ENCODE assay signal across 9 mouse cellular contexts in genomic region chr9:60887389-60887811, GRCm38 (mm10).
DNase-seq lines count a peak whose midpoint lies in the region; ATAC-seq lines count a peak whose summit lies in the region.
"Had no signal": no experiment of that assay in that cellular context is flagged by ENCODE, and none has a peak within 500 bp of the region (broad histone marks: within the 10 kb centered on the region; RNA-seq: fewer than 3 reads in every experiment).

No protein-coding gene starts in this region.

- no peak for ATAC-seq in hindbrain, embryonic 12.5 days (ENCODE audit: low FRiP score)
- ATAC-seq in forebrain, embryonic 13.5 days, result peak; percentile 41
- no peak for ATAC-seq in limb, embryonic 13.5 days (ENCODE audit: low FRiP score, low read depth)
- no peak for ATAC-seq in megakaryocyte-erythroid progenitor cell, adult 5-6 weeks (replicated peaks; ENCODE audit: low FRiP score, low TSS enrichment, poor library complexity, severe bottlenecking)
- ATAC-seq in megakaryocyte, adult 5-6 weeks (ENCODE audit: poor library complexity, severe bottlenecking), result no peak

- 58% methylated on average over 9 of the region's 9 CpGs for WGBS in hindbrain, embryonic 12.5 days
- WGBS in hindbrain, embryonic 10.5 days, result 77% methylated on average over 9 of the region's 9 CpGs
- WGBS in forebrain, embryonic 13.5 days, result 45% methylated on average over 9 of the region's 9 CpGs
- WGBS in limb, embryonic 13.5 days, result 55% methylated on average over 9 of the region's 9 CpGs

- H3K4me1 ChIP-seq in hindbrain, embryonic 12.5 days, result peaks cover 22% of the 10 kb centered on the region
- H3K4me1 ChIP-seq in hindbrain, embryonic 10.5 days (replicated peaks), result peaks cover 26% of the 10 kb centered on the region
- H3K4me1 ChIP-seq in forebrain, embryonic 13.5 days, result peaks cover 31% of the 10 kb centered on the region
- H3K4me1 ChIP-seq in limb, embryonic 13.5 days, result peaks cover 26% of the 10 kb centered on the region

- peaks cover 5% of the 10 kb centered on the region for H3K27me3 ChIP-seq in hindbrain, embryonic 12.5 days
- peaks cover 9% of the 10 kb centered on the region; the same call in 1 of the 2 replicates for H3K27me3 ChIP-seq in hindbrain, embryonic 10.5 days (ENCODE audit: insufficient read depth, poor library complexity, severe bottlenecking)
- peaks cover 25% of the 10 kb centered on the region for H3K27me3 ChIP-seq in forebrain, embryonic 13.5 days
- 0 out of 2 replicates have a peak, but pooled peaks cover 3% of the 10 kb centered on the region for H3K27me3 ChIP-seq in limb, embryonic 13.5 days
- H3K27me3 ChIP-seq: neural tube, embryonic 12.5 days had no signal

- H3K9ac ChIP-seq in hindbrain, embryonic 12.5 days, result no peak overlapping the region
- H3K9ac ChIP-seq in forebrain, embryonic 13.5 days, result no peak overlapping the region
- H3K9ac ChIP-seq in limb, embryonic 13.5 days, result no peak overlapping the region
- H3K9ac ChIP-seq: neural tube, embryonic 12.5 days had no signal

- H3K27ac ChIP-seq in hindbrain, embryonic 12.5 days, result peak overlapping the region; percentile 40; the same call in 1 of the 2 replicates
- no peak overlapping the region for H3K27ac ChIP-seq in hindbrain, embryonic 10.5 days
- peak overlapping the region; percentile 78 for H3K27ac ChIP-seq in forebrain, embryonic 13.5 days
- H3K27ac ChIP-seq in limb, embryonic 13.5 days, result peak overlapping the region; percentile 39; the same call in 1 of the 2 replicates
- H3K27ac ChIP-seq: neural tube, embryonic 12.5 days had no signal

- H3K36me3 ChIP-seq in hindbrain, embryonic 12.5 days, result no peaks in the 10 kb centered on the region
- peaks cover 7% of the 10 kb centered on the region for H3K36me3 ChIP-seq in hindbrain, embryonic 10.5 days
- H3K36me3 ChIP-seq in forebrain, embryonic 13.5 days (ENCODE audit: poor library complexity, severe bottlenecking), result no peaks in the 10 kb centered on the region
- peaks cover 7% of the 10 kb centered on the region for H3K36me3 ChIP-seq in limb, embryonic 13.5 days
- H3K36me3 ChIP-seq: neural tube, embryonic 12.5 days had no signal

- H3K4me2 ChIP-seq in hindbrain, embryonic 12.5 days (replicated peaks), result no peak overlapping the region
- H3K4me2 ChIP-seq in forebrain, embryonic 13.5 days, result peak overlapping the region; percentile 49
- H3K4me2 ChIP-seq in limb, embryonic 13.5 days (replicated peaks), result no peak overlapping the region
- H3K4me2 ChIP-seq: neural tube, embryonic 12.5 days had no signal

- H3K4me3 ChIP-seq in hindbrain, embryonic 12.5 days, result no peak overlapping the region
- no peak overlapping the region for H3K4me3 ChIP-seq in hindbrain, embryonic 10.5 days
- no peak overlapping the region for H3K4me3 ChIP-seq in forebrain, embryonic 13.5 days
- H3K4me3 ChIP-seq in limb, embryonic 13.5 days, result no peak overlapping the region
- H3K4me3 ChIP-seq: neural tube, embryonic 12.5 days had no signal

- no peak for DNase-seq in hindbrain, embryonic 10.5 days (ENCODE audit: low spot score)
- DNase-seq in 416B (ENCODE audit: low read depth), result peak; percentile 34
- no peak for DNase-seq in B cell, adult 2 months

- 0 out of 2 replicates have a peak, but pooled peaks cover 3% of the 10 kb centered on the region for H3K9me3 ChIP-seq in hindbrain, embryonic 12.5 days (replicated peaks)
- peaks cover 3% of the 10 kb centered on the region; the same call in 1 of the 2 replicates for H3K9me3 ChIP-seq in hindbrain, embryonic 10.5 days
- H3K9me3 ChIP-seq in forebrain, embryonic 13.5 days (replicated peaks), result no peaks in the 10 kb centered on the region
- no peaks in the 10 kb centered on the region for H3K9me3 ChIP-seq in limb, embryonic 13.5 days
- H3K9me3 ChIP-seq: neural tube, embryonic 12.5 days had no signal
